Mouse (Mus musculus): ENCODE data around the gene Ppm1l.
A peak's percentile ranks its signal among the peaks of the same experiment; 100 is the strongest.
"Not testable (repeated sequence)": the region's sequence is repeated elsewhere in the genome, so short reads cannot be mapped to it uniquely, and the experiment has no call there.

The Ppm1l gene

DNA sequence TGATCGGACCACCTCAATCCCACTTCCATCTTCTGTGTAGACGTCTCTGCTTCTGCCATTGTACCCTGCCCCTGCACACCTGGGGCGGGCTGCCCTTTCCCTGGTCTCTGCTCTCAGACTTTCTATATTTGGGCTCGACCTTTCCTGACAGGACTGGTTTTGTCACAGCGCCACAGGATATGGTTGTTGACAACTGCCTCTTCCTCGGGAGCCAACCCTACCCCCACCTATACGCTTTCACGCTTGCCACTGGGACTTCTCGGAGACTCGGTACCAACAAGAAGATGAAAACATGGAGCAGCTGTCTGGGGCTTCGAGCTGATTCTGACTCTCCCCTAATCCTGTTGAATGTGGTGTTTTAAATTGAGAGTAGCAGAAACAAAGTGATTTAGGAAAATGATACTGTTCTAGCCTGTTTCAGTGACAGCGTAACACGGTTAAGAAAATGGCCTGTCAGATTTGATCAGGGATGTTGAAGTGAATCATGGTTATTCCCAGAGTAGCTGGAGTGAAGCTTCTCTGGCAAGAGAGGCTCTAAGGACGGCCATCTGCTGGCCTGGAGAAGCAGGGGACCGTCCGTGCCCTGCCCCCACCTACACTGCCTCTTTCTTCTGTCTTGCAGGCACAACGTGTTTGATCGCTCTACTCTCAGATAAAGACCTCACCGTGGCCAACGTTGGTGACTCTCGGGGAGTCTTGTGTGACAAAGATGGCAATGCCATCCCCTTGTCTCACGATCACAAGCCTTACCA is 232.2 kb downstream of the Ppm1l start:
- DNase-seq, result peak; percentile 58 to 75

DNA sequence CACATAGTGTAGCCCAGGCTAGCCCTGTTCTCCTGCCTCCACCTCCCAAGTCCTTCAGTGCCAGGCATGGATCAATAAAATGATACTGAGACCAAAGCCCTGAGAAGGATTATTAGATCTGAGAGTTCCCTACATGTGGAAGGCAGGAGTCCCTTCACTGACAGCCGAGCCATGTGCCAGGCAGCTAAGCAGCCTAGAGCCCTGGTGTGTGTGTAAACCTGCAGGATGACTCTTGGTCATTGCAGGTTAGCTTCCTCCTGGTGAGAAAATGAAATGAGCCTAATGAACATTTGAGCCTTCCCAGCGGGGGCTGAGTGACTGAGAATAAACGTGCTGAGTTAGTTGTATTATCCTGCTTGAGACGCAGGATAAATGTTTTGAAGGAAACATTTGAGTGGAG is 232.9 kb downstream of the Ppm1l start:
- peak; percentile 35 to 45 for DNase-seq

DNA sequence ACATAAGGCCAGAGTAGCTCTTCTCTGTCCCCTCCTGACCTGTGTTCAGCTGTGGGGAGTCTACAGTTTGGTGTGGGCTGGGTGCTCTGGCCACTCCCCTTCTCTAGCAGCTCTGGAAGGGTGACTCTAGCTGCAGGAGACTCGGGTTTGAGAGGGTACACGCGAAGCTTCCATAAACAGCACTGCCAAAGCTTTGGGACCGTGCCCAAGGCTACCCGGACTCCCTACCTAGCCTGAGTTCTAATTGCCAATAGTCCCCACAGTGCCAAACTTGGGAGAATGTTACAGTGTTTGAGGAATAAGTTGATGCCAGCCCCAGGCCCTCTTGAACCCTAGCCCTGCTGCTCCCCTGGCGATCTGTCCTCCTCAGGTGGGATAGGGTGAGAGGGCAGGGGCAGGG is 238.8 kb downstream of the Ppm1l start:
- DNase-seq, result peak; percentile 53 to 64

DNA sequence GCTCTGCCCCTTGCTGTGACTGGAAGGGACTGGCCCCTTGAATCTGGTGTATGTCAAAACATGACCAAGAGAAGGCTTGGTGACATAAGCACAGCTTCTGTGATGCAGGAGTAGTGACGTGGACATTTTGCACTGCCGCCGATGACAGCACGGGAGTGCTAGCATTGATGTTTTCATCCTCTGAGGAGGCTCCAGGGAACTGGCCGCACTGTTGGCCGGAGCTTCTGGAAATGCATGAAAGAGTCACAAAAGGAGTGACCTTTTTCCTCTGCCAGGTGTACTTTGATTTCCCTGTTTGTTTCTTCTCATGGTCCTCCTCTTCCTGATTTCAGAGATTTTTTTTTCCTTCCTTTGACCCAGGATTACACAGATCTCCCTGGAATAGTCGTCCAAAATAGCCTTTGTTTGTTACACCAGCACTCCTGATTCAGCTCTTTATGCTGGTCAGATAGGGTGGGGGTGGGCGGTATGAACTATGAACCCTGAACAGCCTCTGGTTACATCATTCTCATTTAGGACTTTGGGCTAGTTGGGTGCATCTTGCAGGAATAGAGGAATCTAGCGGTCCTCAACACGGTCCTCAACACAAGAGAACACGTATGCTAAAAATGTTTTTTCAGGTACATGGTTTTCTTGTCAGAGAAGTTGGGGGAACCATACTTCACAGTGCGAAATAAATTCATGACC is 239.6 kb downstream of the Ppm1l start:
- DNase-seq, result peak in 1 of 2 experiments; percentile 39

DNA sequence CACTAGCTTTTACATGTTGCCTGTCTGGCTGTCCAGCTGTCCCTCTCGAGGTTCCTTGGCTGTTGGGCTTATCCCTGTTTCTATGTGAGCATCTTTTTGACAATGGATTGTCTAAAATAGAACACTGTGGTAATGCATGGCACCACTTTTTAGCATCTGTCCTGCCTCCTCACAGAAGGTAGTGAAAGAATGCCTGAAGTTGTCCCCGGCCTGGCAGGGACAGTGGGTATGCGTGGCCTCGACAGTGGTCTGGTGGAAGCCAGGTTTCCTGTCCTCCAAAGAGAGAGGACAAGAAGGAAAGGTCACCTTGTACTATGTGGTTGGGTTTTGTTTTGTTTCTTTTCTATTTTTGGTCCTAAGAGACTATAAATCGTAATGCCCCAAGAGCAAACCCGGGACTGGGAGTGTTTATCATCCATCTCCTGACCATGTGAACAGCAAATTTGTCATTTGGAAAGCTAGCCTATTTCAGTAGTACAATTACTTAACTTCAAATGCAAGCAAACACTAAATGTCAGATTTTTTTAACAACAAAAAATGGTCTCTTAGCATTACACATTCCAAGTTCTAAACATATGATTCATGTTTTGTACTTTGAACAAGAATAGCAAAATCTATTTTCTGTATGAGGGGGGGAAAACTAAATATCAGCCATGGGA is 242.8 kb downstream of the Ppm1l start:
- DNase-seq, result no peak

DNA sequence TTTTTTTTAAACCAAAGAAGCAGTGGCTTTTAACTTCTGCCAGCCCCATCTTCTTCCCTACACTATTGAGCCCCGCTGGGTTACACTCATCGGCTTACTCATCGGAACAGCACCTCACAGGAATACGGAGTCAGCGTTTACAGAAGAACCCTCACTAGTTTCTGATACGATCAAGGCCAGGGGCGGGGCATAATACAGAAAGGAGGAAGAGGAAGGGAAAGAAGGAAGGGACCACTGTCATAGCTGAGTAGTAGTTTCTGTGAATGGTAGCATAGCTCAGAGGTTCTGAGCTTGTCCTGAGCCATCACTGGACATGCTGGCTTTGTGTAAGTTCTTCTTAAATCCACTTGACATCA is 243.3 kb downstream of the Ppm1l start:
- no peak for DNase-seq

DNA sequence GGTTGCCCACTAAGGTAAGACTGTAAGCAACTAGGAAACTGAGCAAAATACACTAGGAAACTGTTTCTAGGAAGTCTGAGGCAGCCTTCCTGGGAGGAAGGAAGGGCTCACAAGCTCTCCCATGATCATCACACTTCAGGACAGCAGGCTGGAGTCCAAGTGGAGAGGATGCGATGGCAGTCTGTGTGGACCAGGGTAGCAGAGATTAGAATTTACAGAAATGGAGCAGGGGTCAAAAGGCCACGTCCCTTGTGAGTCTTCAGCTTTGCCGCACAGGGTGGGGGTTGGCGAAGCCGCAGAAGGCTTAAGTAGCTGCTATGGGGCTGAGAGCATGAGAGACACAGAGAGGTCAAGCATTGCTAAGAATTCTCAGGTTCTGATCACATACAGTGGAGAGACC is 245.0 kb downstream of the Ppm1l start:
- no peak for DNase-seq

DNA sequence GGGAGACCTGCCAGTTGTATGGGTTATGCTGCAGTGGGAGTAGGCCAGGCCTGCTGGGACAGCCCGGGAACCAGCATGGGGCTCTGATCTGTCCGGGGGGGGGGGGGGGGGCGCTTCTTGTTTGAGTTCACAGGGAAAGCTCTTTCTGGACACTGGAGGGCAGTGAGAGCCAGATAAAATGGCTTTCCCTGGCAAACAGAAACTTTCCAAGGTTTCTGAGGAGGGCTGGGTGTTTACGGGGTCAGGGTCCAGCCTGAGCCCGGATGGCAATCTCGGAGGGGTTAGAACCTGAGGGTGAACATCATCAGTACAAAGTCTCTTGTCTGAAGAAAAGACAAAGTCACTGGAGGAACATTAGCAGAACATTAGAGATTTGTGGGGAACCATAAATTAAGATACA is 246.7 kb downstream of the Ppm1l start:
- no peak for DNase-seq

DNA sequence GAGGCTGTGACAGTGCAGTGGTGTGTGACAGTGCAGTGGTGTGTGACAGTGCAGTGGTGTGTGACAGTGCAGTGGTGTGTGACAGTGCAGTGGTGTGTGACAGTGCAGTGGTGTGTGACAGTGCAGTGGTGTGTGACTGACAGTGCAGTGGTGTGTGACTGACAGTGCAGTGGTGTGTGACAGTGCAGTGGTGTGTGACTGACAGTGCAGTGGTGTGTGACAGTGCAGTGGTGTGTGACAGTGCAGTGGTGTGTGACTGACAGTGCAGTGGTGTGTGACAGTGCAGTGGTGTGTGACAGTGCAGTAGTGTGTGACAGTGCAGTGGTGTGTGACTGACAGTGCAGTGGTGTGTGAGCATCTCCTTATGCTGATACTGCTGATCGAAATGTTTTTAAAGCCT is 248.9 kb downstream of the Ppm1l start:
- DNase-seq, result not testable (repeated sequence)

DNA sequence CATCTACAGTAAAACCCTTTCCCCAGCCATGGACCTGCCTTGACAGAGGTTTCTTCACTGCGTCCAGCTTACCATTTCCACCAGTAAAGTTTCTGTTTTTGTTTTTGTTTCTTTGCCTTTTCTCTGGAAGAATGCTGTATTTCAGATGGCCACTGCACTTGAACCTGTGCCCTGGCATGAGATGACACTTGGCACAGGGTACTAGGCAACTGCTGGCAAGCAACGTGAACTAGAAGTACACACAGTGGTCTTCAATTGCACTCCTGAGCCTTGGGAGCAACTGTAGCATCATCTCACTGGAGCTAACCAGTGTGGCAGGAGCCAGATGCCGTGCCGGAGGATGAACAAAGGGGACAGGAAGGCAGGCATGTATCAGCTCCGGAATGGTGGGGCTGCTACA is 255.9 kb downstream of the Ppm1l start:
- DNase-seq, result peak; percentile 36 to 47

DNA sequence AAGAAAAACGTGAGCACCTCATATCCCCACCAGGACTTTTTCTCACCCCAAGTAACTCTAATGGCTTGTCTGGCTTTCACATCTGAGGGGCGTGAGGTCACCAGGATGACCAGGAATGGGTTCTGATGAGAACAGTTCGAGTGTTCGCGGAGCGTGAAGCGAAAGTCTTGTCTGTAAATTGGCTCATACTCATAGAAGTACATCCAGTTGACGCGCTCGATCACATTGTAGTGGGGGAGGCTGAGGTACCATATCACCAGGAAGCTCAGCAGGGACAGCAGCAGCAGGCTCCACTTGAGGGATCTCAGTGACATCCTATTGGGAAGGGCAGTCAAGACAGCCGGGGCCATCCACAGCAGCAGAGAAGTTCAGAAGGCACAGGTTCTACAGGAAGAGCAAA is 258.9 kb downstream of the Ppm1l start:
- no peak for DNase-seq

DNA sequence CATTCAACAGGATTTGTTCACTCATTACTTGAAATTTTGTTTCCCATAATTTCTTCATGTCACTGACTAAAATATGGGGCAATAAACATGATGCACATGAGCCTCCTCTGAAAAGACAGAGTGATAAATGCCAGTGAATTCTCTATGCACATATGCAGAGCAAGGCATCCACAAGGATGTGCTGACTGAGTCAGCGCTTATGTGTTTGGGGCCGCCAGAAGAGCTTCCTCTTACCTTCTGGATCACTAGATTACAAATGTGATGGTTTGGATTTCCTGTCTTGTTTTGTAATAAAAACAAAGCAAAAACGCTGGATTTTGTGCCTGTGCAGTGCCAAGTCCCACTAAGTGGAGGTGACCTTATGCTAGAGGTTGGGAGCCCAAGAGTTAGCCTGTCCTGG is 260.1 kb downstream of the Ppm1l start:
- DNase-seq, result no peak

DNA sequence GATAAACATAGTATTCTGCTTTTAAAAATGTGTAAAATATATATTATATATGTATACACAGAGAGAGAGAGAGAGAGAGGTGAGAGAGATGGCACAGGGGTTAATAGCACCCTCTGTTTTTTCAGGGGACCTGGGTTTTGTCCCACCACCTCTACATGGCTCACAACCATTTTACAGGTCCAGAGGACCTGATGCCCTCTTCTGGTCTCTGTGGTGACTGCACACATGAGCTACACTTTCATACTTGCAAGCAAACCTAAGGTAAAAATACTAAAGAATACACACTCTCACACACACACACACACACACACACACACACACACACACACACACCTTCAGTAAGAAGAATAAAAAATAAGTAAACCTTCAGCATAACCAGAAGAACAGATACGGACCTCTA is 262.1 kb downstream of the Ppm1l start:
- no peak for DNase-seq

DNA sequence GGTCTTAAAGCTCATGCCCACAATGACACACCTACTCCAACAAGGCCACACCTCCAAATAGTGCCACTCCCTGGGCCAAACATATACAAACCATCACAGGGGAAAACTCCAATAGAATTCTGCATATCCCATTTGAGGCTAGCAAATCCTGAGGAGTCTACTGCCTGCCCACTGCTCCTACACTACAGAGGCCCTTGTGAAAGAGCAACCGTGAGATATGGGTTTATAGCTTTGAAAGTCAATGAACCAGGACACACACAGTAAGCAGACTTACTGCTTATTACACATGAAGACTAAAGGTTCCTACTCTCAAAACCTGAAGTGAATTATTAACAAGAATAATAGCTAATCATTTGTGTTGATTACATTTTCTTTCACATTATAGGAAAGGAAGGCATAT is 267.1 kb downstream of the Ppm1l start:
- DNase-seq, result no peak

DNA sequence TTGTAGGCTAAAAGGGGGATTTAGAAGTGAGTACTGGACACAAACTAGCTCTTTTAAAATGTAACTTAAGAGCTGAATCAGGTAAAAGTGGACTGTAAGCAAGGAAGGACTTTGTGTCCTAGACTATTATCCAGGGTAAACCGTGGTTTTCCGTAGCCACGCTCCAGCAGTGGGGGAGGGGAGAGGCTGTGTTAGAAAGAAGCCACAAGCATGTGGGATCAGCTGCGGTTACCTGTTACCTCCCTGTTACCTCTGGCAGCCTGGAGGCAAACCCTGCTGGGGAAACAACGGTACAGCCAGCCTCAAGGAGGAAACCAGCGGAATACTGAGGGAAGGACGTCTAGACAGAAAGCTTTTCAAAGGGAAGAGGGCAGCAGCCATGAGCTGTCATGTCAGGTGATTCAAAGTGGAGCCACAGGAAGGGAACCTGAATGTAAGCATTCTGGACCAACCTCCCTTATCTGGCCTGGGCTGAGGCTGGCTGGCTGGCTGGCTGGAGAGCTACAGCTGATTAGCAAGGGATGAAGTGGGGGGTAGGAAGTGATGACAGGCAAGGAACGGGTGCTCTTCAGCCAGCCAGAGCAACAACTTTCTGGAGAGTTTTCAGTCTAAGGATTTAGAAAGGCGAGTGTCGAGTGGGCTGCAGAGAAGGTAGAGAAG is 271.6 kb downstream of the Ppm1l start:
- no peak for DNase-seq

DNA sequence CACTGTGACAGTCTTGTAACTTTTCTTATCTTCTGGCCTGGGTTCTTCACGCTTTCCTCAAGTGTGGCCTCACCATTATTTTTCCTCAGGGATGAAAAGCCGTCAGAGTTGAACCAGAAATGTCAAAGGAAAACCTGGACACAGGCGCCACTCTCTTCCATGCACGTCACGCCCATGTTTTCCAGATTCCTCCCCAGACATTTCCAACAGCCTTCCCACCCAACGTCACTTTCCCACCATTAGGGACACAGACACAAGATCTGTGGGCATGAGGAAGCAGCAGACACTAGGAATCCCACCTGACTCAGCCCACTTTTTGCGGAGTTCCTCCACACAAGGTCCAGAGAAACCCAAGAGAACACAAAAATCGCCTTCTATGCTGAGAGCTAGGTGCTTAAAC is 276.8 kb downstream of the Ppm1l start:
- no peak for DNase-seq

DNA sequence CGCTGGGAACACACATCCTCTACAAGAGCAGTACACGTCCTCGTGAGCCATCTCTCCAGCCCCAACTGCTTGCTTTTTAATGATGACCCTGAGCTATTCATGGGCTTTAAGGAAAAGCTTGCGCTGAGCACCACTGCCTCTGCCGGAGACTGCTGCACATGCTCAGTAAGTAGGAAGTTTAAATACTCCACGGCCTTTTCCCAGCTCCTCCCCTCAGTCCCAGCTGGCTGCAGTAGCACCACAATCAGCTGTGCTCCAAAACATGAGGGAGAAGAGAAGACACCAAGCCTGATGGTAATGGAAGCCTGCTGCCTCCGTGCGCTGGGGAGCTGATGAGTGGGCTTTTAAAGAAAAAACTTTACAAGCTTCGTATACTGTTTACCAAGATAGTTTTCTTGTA is 277.4 kb downstream of the Ppm1l start:
- no peak for DNase-seq

DNA sequence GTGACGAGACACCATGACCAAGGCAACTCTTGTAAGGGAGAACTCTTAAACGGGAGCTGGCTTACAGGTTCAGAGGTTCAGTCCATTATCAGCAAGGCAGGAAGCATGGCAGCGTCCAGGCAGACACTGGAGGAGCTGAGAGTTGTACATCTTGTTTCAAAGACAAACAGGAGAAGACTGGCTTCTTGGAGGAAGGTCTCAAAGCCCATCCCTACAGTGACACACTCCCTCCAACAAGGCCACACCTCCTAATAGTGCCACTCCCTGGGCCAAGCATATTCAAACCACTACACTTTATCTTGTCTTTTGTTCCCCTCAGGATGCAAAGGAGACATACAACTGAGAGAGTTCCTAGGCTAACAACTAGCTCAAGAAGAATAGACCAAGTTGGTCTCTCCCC is 279.5 kb downstream of the Ppm1l start:
- no peak for DNase-seq

DNA sequence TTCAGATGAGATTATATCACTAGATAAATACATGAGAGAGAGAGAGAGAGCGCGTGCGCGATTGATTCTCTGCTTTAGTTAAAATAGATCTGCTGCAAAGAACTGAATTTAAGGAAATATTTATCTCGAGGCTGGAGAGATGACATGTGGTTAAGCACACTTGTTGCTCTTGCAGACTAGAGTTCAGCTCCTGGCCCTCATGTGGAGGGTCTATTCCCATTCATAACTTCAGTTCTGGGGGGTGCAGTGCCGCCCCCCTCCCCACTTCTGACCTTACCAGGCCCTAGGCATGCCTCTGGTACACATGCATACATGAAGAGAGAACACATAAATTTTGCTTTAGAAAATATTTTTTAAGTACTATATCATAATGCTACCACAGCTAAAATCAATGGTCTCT is 280.6 kb downstream of the Ppm1l start:
- DNase-seq, result no peak

DNA sequence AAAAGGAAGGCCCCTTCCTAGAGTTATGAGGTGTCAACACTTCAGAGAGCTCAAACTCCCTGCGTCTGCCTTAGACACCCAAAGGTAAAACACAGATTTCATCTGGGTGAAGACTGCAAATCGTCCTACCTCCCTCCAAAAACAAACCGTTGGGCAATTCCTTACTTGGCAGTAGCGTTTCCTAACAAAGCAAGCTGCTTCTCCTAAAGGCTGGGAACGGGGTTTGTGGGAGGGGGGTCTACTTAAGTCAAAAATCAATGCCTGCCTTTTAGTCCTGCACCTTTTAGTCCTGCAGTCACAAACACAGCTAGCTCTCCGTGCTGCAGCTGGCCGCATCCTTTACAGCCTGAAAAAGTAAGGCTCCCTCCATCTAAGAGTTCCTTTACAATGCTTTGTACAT is 281.2 kb downstream of the Ppm1l start:
- DNase-seq, result no peak

DNA sequence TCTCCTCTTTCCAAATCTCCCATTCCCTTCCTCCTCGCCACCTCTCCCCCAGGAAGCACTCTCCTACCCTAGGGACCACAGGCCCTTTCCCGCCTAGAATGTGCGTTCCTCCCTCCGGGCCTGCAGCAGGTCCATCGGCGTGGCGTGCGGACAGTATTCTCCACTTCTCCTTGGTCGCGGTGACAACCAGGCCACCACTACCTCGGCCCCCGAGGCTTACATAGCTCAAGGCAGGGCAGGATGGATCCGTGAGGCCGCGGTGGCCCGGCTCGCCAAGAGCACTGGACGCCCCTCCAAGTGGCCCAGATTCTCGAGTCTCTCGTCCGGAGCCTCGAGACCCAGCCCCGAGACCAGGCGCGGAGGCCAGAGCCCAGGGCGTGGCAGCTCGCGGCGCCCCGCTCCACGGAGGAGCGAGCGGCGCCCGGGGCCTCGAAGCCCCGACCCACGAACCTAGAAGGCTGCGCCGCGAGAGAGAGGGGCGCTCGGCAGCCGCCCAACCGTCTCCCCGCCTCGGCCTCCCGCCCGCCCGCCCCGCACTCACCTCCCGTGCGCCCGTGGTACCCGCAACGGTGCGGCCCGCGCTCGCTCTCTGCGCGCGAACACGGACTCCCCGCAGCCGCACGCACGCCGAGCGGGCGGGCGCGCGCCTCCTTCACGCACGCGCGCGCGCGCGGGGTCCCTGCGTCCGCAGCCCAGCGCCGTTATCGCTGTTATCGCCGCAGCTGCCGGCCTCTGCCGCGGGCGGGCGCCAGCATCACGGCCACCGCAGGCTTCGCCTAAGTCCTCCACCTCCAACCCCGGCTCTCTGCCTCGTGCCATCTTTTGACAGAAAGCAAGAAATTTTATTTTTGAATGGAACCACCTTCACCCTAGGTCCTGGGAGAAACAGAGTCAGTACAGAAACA is 281.9 kb downstream of the Ppm1l start, which contains the start of gene B3galnt1:
B3galnt1 (minus strand) TSS at position 700 of the 905 bp plus-strand sequence.
- DNase-seq, result peak; percentile 79 to 82

DNA sequence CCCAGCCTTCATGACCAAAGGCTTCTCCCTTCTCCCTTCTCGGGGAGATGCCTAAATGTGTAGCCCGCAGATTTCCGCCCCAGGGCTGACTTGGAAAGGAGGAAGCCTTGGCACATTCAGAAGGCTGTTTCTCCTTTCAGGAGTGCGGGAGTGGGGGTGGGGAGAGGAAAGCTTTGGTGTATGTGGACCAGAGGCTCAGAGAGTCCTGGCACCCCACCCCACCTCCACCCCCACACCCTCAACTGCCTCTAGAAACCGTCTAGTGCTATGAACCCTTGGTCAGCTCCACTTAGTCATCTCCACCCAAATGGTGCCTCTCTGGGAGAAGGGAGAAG is 282.5 kb downstream of the Ppm1l start:
- DNase-seq, result peak in 1 of 2 experiments; percentile 61

DNA sequence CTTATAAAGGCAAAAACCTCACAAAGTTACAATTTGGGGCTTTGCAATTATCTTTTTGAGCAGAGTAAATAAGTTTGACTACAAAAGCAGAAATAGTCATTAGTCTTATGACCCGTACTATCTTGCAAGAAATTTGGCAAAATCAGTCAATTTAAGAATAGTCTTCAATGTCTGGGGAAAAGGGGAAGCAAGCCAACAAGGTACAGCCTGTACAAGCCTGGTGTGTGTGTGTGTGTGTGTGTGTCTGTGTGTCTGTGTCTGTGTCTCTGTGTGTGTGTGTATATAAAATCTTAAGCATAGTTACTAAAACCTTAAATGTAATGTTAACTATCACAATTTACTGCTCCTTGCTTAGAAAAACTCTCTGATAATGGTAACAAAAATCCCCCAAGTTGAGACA is 290.3 kb downstream of the Ppm1l start:
- DNase-seq, result no peak
